Mouse (Mus musculus) embryonic facial prominence, embryonic 15.5 days (tissue): ENCODE measurements around the gene Jaml. TPM values are rescaled to one million over a fixed set of nuclear protein-coding genes. Genes with fewer than 3 reads are reported as not detected.

Source experiments
- ATAC-seq: fragments of 200-750 bp; cut with Nextera tagmentation; 2 replicates; pipeline ENCODE4 v1.8.0; 2017; ENCODE audit warnings: low read depth, moderate TSS enrichment; ENCODE audit not compliant: insufficient number of reproducible peaks, low FRiP score, low TSS enrichment
- H3K27ac ChIP-seq: fragments of 300-500 bp; sonication (generic); replicated peaks from 2 replicates; pipeline ENCODE4 v1.5.1; 2015; ENCODE audit warnings: mild to moderate bottlenecking, inconsistent platforms
- H3K27me3 ChIP-seq: fragments of 300-500 bp; sonication (generic); 2 replicates; pipeline ENCODE4 v1.6.1; 2015; ENCODE audit warnings: inconsistent platforms
- H3K36me3 ChIP-seq: fragments of 300-500 bp; sonication (generic); 2 replicates; pipeline ENCODE4 v1.6.1; 2015; ENCODE audit warnings: mild to moderate bottlenecking, inconsistent platforms
- H3K4me1 ChIP-seq: fragments of 300-500 bp; sonication (generic); 2 replicates; pipeline ENCODE4 v1.6.1; 2015; ENCODE audit warnings: inconsistent platforms
- H3K4me2 ChIP-seq: fragments of 300-500 bp; sonication (generic); replicated peaks from 2 replicates; pipeline ENCODE4 v1.6.1; 2015; ENCODE audit warnings: mild to moderate bottlenecking, inconsistent platforms
- H3K4me3 ChIP-seq: fragments of 300-500 bp; sonication (generic); replicated peaks from 2 replicates; pipeline ENCODE4 v1.5.1; 2015; ENCODE audit warnings: mild to moderate bottlenecking, inconsistent platforms
- H3K9ac ChIP-seq: fragments of 300-500 bp; sonication (generic); 2 replicates; pipeline ENCODE4 v1.6.1; 2015; ENCODE audit warnings: inconsistent platforms
- H3K9me3 ChIP-seq: fragments of 300-500 bp; sonication (generic); replicated peaks from 2 replicates; pipeline ENCODE4 v1.6.1; 2016; ENCODE audit warnings: inconsistent platforms
- WGBS: fragments of 180-500 bp; shearing (Covaris S2); methylation state at CpG from one replicate; pipeline ENCODE4 v1.1.7; 2015; 5-methylcytosine and 5-hydroxymethylcytosine counted together
- polyA plus RNA-seq: library from polyadenylated mRNA; unstranded; fragments of >200 nt; fragmentation: Nextera tagmentation; extraction: Ambion mirVana; gene quantifications from 2 replicates; pipeline ENCODE4 v1.2.1, GENCODE M21; 2015

Gene Jaml
- polyA plus RNA-seq, 1 experiment from 2014 or later, result 0.41 TPM

GRCm38 (mm10) chr9:45083132-45083531 is 4.1 kb downstream of the Jaml start:
- Histone ChIP-seq H3K4me3 (no peak overlapping the region), H3K9me3 (no peaks in the 10 kb centered on the region), H3K27me3 (peaks cover 3% of the 10 kb centered on the region; the same call in 1 of the 2 replicates), H3K4me2 (no peak overlapping the region), H3K36me3 (no peaks in the 10 kb centered on the region), H3K4me1 (no peaks in the 10 kb centered on the region), H3K9ac (no peak overlapping the region), H3K27ac (no peak overlapping the region)
- no peak for ATAC-seq
- 80% methylated on average over 3 of the region's 3 CpGs for WGBS

DNA sequence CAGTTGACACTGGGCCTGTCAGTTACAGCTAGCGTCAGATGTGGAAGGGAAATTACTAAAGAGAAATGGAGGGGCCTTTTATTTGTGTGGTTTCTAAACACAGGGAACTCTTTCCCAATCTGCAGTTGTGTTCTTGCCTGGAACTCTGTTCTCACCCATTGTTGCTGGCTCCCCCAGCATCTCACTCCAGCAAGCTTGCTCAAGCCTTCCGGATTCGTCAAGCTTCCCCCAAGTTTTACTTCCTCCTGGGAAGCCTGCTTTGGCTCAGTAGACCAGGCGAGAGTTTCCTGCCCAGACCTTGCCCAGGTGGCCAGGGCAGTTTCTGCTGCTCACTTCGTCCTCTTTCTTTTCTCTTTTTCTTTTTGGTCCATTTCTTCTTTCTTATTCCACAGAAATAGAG is 5.6 kb downstream of the Jaml start:
- Histone ChIP-seq H3K27ac (no peak overlapping the region), H3K4me1 (no peaks in the 10 kb centered on the region), H3K9ac (no peak overlapping the region), H3K4me3 (no peak overlapping the region), H3K36me3 (no peaks in the 10 kb centered on the region), H3K4me2 (no peak overlapping the region), H3K27me3 (peaks cover 3% of the 10 kb centered on the region; the same call in 1 of the 2 replicates), H3K9me3 (no peaks in the 10 kb centered on the region)
- no peak for ATAC-seq
- WGBS, result 71% methylated on average over 5 of the region's 5 CpGs

DNA sequence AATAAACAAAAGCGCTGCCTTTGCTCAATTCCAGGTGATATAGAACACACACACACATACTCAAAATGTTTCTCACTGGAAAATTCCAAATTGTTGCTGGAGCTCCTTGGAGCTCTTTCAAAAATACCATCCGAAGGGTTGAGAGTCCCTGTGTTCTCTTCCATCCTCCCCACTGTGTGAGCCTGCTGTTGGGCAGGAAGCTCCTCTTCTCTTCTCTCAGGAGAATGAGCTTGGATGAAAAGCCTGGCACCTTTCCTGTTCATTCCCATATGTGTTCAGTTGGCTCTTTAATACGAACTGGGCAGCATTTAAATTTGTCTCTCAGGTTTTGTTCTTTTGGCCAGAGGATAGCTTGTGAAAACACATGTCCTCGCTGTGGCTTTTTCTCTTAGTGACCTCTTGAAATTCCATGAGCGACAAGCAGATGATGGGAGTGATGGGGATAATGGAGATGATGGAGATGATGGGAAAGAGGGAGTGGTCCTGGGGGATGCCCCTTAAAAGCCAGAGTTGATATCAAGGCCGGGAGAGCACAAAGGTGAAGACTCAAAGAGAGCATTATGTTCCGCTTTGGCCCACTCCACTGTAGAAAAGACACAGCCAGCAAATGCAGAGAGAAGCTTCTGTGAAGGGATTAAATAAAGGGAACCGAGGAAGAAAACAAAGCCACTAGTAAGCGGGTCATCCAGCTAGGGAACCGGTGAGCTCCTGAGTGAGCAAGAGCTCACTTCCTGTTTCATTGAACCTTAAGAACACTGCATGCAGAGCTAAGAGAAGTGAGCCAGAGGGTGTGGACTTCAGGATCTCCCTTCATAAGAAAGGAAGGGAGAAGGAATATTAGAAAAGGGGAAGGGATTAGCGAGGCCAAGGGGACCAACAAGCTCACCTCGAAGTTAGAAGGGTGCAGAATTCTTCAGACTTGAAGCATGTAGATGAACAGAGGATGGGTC is 7.0 kb downstream of the Jaml start:
- Histone ChIP-seq H3K27ac (no peak overlapping the region), H3K4me1 (no peaks in the 10 kb centered on the region), H3K4me2 (no peak overlapping the region), H3K27me3 (peaks cover 3% of the 10 kb centered on the region; the same call in 1 of the 2 replicates), H3K9me3 (no peaks in the 10 kb centered on the region), H3K4me3 (no peak overlapping the region), H3K9ac (no peak overlapping the region), H3K36me3 (no peaks in the 10 kb centered on the region)
- 69% methylated on average over 12 of the region's 12 CpGs for WGBS
- ATAC-seq, result no peak

GRCm38 (mm10) chr9:45088040-45088439 is 9.1 kb downstream of the Jaml start:
- Histone ChIP-seq H3K4me2 (no peak overlapping the region), H3K9me3 (no peaks in the 10 kb centered on the region), H3K27me3 (0 out of 2 replicates have a peak, but pooled peaks cover 3% of the 10 kb centered on the region), H3K4me3 (no peak overlapping the region), H3K27ac (no peak overlapping the region), H3K9ac (no peak overlapping the region), H3K36me3 (no peaks in the 10 kb centered on the region), H3K4me1 (no peaks in the 10 kb centered on the region)
- no peak for ATAC-seq

GRCm38 (mm10) chr9:45090811-45091210 is 11.8 kb downstream of the Jaml start:
- Histone ChIP-seq H3K9ac (no peak overlapping the region), H3K27ac (no peak overlapping the region), H3K4me2 (no peak overlapping the region), H3K4me3 (no peak overlapping the region), H3K9me3 (no peaks in the 10 kb centered on the region), H3K27me3 (0 out of 2 replicates have a peak, but pooled peaks cover 3% of the 10 kb centered on the region), H3K36me3 (no peaks in the 10 kb centered on the region), H3K4me1 (no peaks in the 10 kb centered on the region)
- ATAC-seq, result no peak
- WGBS, result 59% methylated on average over 3 of the region's 3 CpGs

- no peak for ATAC-seq
- no peak overlapping the region for H3K9ac ChIP-seq
- no peaks in the 10 kb centered on the region for H3K36me3 ChIP-seq
- no peaks in the 10 kb centered on the region for H3K9me3 ChIP-seq
- no peaks in the 10 kb centered on the region for H3K27me3 ChIP-seq
- no peak overlapping the region for H3K4me3 ChIP-seq
- H3K27ac ChIP-seq, result no peak overlapping the region
- H3K4me1 ChIP-seq, result no peaks in the 10 kb centered on the region
- 54% methylated on average over 4 of the region's 4 CpGs for WGBS
- H3K4me2 ChIP-seq, result no peak overlapping the region
Observed at GRCm38 (mm10) chr9:45092641-45093040, 13.7 kb downstream of the Jaml start.

- Histone ChIP-seq H3K27ac (no peak overlapping the region), H3K4me2 (no peak overlapping the region), H3K4me1 (no peaks in the 10 kb centered on the region), H3K36me3 (no peaks in the 10 kb centered on the region), H3K9me3 (no peaks in the 10 kb centered on the region), H3K27me3 (no peaks in the 10 kb centered on the region), H3K4me3 (no peak overlapping the region), H3K9ac (no peak overlapping the region)
- no peak for ATAC-seq
- WGBS, result 67% methylated on average over 6 of the region's 6 CpGs
Observed at GRCm38 (mm10) chr9:45095149-45095937, 16.4 kb downstream of the Jaml start.

GRCm38 (mm10) chr9:45097877-45098276 is 18.9 kb downstream of the Jaml start:
- no peak for ATAC-seq
- Histone ChIP-seq H3K9ac (no peak overlapping the region), H3K27me3 (no peaks in the 10 kb centered on the region), H3K36me3 (no peaks in the 10 kb centered on the region), H3K4me2 (no peak overlapping the region), H3K4me1 (no peaks in the 10 kb centered on the region), H3K27ac (no peak overlapping the region), H3K9me3 (no peaks in the 10 kb centered on the region), H3K4me3 (no peak overlapping the region)
- WGBS, result 80% methylated on average over 5 of the region's 5 CpGs

DNA sequence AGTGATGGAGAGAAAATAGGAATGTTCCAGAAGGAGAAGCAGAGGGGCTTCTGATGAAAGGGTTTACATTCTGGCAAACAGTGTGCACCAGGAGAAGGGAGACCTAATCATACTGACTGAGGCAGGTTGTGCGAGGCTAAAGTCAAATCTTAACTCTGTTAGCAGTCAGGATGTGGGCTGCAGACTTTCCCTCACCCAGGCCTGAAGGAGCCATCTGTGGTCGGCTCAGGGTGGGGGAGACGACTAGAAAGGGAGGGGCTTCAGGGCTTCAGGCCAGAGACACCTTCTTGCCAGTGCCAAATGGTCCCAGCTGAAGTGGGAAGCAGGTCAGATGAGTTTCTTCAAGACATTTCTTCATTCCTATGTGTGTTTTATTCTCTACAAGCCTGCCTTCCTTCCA is 19.4 kb downstream of the Jaml start:
- no peak for ATAC-seq

DNA sequence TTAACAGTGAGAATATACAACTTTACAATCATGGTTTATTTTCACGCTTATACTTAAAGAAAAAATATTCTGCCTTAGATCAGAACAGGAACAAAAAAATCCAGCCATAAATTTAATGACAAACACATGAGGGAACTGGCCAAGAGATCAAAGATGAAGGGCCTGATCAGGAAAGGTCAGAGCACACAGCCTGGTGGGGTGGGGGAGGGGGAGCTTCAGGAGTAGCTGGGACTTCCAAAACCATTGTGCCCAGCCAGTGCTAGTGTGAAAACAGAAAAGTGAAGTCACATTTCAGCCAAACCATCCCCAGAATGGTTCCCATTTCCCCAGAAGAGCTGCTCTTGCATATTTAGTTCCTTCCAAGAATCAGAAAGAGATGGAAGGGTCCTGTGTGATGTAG is 23.5 kb downstream of the Jaml start:
- WGBS, result 64% methylated on average over 1 of the region's 1 CpGs
- Histone ChIP-seq H3K9ac (no peak overlapping the region), H3K4me1 (no peaks in the 10 kb centered on the region), H3K27ac (no peak overlapping the region), H3K9me3 (no peaks in the 10 kb centered on the region), H3K4me3 (no peak overlapping the region), H3K4me2 (no peak overlapping the region), H3K36me3 (no peaks in the 10 kb centered on the region), H3K27me3 (no peaks in the 10 kb centered on the region)
- ATAC-seq, result no peak

More for the DNA sequence above, 19.4 kb downstream of the Jaml start:
- H3K27me3 ChIP-seq, result no peaks in the 10 kb centered on the region
- no peak overlapping the region for H3K4me2 ChIP-seq
- no peak overlapping the region for H3K4me3 ChIP-seq
- no peak overlapping the region for H3K9ac ChIP-seq
- H3K4me1 ChIP-seq, result no peaks in the 10 kb centered on the region
- H3K27ac ChIP-seq, result no peak overlapping the region
- 53% methylated on average over 3 of the region's 3 CpGs for WGBS
- no peaks in the 10 kb centered on the region for H3K36me3 ChIP-seq
- H3K9me3 ChIP-seq, result no peaks in the 10 kb centered on the region

DNA sequence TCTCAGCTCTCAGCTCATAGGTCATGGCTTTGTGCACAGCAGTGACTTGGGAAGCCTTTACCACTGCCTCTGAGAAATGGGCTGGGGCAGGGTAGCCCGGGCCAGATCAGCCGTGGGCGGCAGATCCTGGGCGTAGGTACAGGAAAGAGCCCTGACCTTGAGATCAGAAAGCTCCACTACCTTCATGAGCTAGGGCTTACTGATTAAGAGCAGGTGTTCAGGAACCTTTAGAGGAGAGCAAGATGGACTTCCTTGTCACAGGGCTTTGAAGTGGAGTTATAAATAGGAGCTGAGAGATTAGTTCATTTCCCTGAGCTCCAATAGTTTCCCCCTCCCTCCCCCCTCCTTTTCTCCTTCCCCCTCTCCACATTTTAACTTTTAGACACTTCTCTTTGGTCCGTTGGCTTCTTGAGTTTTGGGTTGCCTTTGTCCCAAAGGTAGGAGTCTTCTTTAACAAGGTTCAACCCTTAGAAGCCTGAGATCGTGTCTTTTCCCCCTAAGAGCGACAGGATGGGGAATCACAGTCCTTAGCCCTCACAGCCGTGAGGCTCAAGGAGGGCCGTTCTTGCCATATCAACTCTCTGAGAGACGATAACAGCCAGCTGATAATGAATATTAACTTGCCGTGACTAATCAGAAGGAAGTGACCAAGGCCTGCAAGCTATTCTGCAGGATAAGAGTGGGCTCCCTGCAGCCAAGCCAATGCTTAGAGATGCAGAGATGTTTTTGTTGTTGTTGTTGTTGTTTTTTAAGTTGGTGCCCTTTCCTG is 24.4 kb downstream of the Jaml start:
- H3K4me3 ChIP-seq, result no peak overlapping the region
- no peaks in the 10 kb centered on the region for H3K9me3 ChIP-seq
- no peak overlapping the region for H3K4me2 ChIP-seq
- H3K27me3 ChIP-seq, result no peaks in the 10 kb centered on the region
- no peak overlapping the region for H3K27ac ChIP-seq
- no peak overlapping the region for H3K9ac ChIP-seq
- no peaks in the 10 kb centered on the region for H3K36me3 ChIP-seq
- no peak for ATAC-seq
- 41% methylated on average over 11 of the region's 11 CpGs for WGBS
- H3K4me1 ChIP-seq, result no peaks in the 10 kb centered on the region
